Mouse (Mus musculus) liver, embryonic 14 days (tissue): Measurements from ENCODE around the gene Ifitm10. TPM values are rescaled to one million over a fixed set of nuclear protein-coding genes. Genes with fewer than 3 reads are reported as not detected.

Experiments used
- polyA plus RNA-seq: library from polyadenylated mRNA; depleted of rRNA; stranded (reverse); fragments of >200 nt; gene quantifications from 2 replicates; pipeline ENCODE4 v1.2.3, GENCODE M21; 2012; rRNA removed

Ifitm10 gene
- polyA plus RNA-seq = 0.87 and 0.93 TPM in 2 replicates

DNA sequence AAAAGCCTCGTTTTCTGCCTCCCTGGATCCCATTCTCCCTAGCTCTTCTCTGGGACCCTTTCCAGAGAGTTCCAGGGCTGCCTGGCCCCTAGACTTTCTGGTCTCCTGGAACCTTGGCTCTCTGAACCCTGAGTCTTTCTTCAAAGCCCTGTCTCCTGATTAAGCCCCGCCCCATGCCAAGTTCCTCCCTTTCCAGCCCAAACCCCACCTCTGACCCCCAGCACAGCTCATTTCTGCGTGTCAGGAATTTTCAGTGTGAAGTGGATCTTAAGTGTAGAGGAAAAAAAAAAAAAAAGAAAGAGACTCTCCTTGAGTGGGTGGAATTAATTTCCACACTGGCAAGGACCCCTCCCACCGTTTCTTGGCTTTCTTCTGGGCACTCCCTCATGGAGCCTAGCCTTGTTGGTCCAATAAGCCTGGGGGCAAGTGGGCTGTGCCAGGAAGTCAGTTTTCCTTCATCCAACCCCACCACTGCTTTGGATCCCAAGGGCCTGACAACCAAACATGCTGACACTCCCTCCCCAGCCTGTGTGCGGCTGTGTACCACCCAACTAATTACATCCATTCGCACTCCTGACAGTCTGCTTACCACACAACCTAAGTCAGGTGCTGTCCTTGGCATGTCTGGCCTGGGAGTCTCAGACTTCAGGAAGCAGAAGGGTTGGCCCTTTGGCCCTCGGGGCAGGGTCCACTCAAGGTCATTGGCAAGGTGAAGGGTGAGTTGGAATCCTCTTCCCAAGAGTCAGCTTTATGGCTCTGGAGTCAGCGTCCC is at the start of gene Ifitm10:
Gene Ifitm10 (minus strand): TSS at position 113 of the 772 bp plus-strand sequence.

DNA sequence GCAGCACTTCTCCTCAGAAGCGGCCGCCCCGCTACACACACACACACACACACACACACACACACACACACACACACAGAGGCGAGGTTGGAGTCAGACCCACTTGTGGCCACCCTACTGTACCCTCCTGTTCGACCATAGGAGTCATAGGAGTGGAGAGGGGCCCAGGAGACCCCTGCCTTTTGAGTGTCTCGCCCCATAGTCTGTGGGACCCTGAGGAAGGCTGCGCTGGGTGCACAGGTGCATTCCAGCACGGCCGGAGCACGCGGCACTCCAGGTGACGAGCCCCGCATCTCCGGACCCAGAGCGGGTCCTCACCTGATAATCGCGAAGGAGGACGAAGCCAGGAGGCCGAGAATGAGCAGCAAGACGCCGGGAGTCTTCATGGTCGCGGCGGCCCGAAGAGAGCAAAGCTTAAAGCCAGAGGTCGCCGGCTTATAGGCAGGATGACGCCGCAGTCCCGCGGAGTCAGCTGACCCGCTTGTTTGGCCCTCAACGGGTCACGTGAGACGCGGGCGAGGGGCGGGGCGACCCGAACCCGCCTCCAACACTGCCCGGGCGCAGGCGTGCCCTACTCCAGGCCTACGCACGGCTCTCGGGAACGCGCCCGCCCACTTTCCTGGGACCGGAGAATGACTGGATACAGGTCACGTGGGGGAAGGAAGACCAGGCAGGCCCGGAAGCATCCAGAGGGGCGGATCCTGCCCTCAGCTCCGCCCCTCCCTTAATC is 14.0 kb upstream of the Ifitm10 start, which contains the start of gene Ctsd:
Gene Ctsd (minus strand): TSS at position 620 of the 730 bp plus-strand sequence.

DNA sequence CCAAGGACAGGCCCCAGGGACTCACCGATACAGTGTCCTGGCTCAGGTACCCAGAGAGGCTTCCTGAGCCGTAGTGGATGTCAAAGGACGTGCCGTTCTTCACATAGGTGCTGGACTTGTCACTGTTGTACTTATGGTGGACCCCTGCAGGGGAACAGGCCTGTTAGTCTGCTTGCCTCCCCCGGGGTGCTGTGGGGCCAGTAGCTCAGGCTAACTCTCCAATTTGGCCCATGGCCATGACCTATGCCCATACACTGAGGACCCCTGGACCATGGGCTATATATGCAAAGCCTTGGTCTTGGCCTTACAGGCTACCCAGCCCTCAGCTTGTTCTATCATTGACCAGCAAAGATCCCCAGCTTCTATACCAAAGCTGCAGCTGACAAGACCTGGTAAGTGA is 9.0 kb upstream of the Ifitm10 start, which contains the start of gene Gm49369:
Gene Gm49369 (minus strand): TSS at position 101 of the 400 bp plus-strand sequence.

DNA sequence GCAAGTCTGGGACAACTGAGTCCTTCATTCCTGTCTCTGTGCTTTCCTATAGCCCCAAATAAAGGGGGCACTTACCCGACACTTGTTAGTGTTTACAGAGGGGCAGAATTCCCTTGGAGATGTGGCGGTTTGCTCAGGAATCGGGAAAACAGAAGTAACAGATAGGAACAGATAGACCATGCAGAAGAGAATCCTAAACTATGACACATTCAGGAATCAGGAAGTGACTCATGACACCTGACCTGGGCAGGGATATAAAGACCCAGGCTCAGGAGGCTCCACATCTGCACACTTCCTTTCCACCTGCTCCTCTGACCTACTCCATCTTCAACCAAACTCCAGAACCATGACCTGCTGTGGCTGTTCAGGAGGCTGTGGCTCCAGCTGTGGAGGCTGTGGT is 70.3 kb downstream of the Ifitm10 start, which contains the start of gene Krtap5-4:
Gene Krtap5-4 (plus strand): TSS at position 301 of the 400 bp plus-strand sequence.

DNA sequence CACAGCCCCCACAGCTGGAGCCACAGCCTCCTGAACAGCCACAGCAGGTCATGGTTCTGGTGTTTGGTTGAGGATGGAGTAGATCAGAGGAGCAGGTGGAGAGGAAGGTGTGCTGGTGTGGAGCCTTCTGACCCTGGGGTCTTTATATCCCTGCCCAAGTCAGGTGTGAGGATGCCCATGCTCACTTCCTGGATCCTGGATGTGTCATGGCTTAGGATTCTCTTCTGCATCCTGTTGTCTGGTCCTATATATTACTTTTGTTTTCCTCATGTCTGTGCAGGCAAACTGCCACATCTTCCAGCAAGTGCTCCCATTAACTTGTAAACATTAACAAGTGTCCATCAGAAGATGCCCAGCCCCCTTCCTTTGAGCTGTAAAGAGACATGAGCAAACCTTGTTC is 76.5 kb downstream of the Ifitm10 start, which contains the start of gene Krtap5-1:
Gene Krtap5-1 (minus strand): TSS at position 101 of the 400 bp plus-strand sequence.

Other genes starting within 250 kb of the Ifitm10 start
- not detected in 2 replicates for gene Gm39115, start 237.7 kb downstream of the Ifitm10 start, polyA plus RNA-seq
- gene Gm45337, start 229.1 kb downstream of the Ifitm10 start, polyA plus RNA-seq = not detected in 2 replicates
- gene Gm29735, start 216.6 kb downstream of the Ifitm10 start, polyA plus RNA-seq = not detected in 2 replicates
- not detected in 2 replicates for gene Gm4553, start 208.0 kb downstream of the Ifitm10 start, polyA plus RNA-seq
- not detected in 2 replicates for gene Krtap5-2, start 197.7 kb downstream of the Ifitm10 start, polyA plus RNA-seq
- not detected in 2 replicates for gene Gm10153, start 183.4 kb downstream of the Ifitm10 start, polyA plus RNA-seq
- gene Krtap5-3, start 172.4 kb downstream of the Ifitm10 start, polyA plus RNA-seq = not detected in 2 replicates
- not detected in 2 replicates for gene Gm7579, start 161.9 kb downstream of the Ifitm10 start, polyA plus RNA-seq
- gene Krtap5-5, start 143.8 kb downstream of the Ifitm10 start, polyA plus RNA-seq = not detected in 2 replicates
- not detected in 2 replicates for gene Gm40460, start 132.7 kb downstream of the Ifitm10 start, polyA plus RNA-seq
- not detected in 2 replicates for gene Gm2431, start 115.4 kb downstream of the Ifitm10 start, polyA plus RNA-seq
- gene Gm4559, start 99.4 kb downstream of the Ifitm10 start, polyA plus RNA-seq = not detected in 2 replicates
- gene Krtap5-1, start 76.6 kb downstream of the Ifitm10 start, polyA plus RNA-seq = not detected in 2 replicates
- gene Krtap5-4, start 70.2 kb downstream of the Ifitm10 start, polyA plus RNA-seq = not detected in 2 replicates
- gene Gm49369, start 8.9 kb upstream of the Ifitm10 start, polyA plus RNA-seq = 0.38 and 0.44 TPM in 2 replicates
- 158 and 192 TPM in 2 replicates for gene Ctsd, start 14.3 kb upstream of the Ifitm10 start, polyA plus RNA-seq
- 1.5 TPM in 1 of 2 replicates, not detected in the other for gene Syt8, start 61.1 kb upstream of the Ifitm10 start, polyA plus RNA-seq
- 3.3 and 8.7 TPM in 2 replicates for gene Tnni2, start 68.1 kb upstream of the Ifitm10 start, polyA plus RNA-seq
- gene Lsp1, start 87.1 kb upstream of the Ifitm10 start, polyA plus RNA-seq = 12.0 and 13.8 TPM in 2 replicates
- gene Tnnt3, start 125.1 kb upstream of the Ifitm10 start, polyA plus RNA-seq = 0.27 and 5.5 TPM in 2 replicates
- gene Mrpl23, start 158.9 kb upstream of the Ifitm10 start, polyA plus RNA-seq = 44.6 and 47.3 TPM in 2 replicates